Mouse (Mus musculus) gastrocnemius, postnatal 36 days (tissue): ENCODE results near the gene Adat3. TPM values are rescaled to one million over a fixed set of nuclear protein-coding genes. Genes with fewer than 3 reads are reported as not detected.
A peak's percentile ranks its signal among the peaks of the same experiment; 100 is the strongest.

Experiments
- DNase-seq, 2 experiments: peaks; one replicate each; pipeline ENCODE4 v3.0.0; 2022
- intact Hi-C: fragments of 180-260 bp; cut with DNase I; formaldehyde crosslinking; loops from one replicate; pipeline ENCODE4 v1.15.1; 2025
- total RNA-seq, 2 experiments: library from RNA; stranded (reverse); gene quantifications; 2 replicates each; pipeline ENCODE4 v1.2.3; 2021

Adat3 gene
- total RNA-seq, 2 experiments from 2014 or later = 0.52 to 0.99 TPM

DNA sequence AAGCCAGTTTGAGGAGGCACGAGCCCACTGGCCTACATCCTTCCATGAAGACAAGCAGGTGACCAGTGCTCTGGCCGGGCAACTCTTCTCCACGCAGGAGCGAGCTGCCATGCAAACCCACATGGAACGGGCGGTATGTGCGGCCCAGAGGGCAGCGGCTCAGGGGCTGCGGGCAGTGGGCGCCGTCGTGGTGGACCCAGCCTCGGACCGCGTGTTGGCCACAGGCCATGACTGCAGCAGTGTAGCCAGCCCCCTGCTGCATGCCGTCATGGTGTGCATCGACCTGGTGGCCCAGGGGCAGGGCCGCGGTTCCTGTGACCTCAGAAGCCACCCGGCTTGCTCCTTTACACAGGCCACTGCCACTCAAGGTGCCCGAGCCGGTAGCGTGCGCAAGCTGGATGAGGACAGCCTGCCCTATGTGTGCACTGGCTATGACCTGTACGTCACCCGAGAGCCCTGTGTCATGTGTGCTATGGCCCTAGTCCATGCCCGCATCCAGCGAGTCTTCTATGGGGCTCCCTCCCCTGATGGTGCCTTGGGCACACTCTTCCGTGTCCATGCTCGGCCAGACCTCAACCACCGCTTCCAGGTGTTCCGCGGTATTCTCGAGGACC is 4.2 kb downstream of the Adat3 start:
- no peak for DNase-seq
- intact Hi-C loops = no loop called here

DNA sequence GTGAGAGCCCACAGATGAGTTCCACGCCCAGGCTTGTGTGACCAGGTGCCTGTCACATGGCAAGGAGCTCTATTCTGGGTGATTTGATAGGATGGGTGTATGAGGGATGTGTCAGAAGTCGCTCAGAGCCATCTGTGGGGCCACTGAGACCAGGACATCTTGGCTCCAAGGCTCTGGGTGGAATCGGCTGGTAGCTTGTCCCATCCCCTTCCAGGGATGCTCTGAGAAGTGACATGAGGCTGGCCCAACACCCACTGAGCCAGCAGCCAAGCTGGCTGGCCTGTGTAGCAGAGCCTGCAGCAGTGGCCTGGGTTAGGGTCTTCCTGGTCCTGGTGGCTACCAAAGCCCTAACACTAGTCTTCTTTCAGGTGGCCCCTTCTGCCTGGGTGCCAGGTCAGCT is 5.8 kb downstream of the Adat3 start:
- intact Hi-C loops = no loop called here

DNA sequence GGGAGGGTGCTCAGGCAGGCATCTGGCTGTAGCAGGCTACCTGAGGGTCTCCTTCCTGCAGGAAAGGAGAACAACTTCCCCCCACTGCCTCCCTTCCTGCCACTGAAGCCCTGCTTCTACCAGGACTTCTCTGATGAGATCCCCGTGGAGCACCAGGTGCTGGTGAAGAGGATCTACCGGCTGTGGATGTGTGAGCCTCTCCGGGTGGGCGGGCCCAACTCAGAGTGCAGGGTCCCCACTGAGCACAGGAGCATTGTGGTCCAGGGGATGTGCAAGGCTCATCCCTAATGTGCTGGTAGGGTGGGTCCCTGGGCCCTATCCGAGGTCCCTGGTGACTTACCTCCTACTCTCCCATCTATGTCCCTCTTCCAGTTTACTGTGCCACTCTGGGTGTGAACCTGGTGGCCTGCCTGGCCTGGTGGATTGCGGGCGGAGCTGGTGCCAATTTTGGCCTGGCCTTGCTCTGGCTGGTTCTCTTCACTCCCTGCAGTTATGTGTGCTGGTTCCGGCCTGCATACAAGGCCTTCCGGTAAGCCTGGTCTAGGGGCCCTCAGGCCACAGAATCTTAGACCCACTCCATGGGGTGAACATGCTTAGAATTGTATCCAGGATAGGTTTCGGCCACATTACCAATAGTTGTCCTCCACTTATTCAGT is 6.7 kb downstream of the Adat3 start:
- intact Hi-C loops = no loop called here

More for the DNA sequence above, 5.8 kb downstream of the Adat3 start:
- no peak for DNase-seq

DNA sequence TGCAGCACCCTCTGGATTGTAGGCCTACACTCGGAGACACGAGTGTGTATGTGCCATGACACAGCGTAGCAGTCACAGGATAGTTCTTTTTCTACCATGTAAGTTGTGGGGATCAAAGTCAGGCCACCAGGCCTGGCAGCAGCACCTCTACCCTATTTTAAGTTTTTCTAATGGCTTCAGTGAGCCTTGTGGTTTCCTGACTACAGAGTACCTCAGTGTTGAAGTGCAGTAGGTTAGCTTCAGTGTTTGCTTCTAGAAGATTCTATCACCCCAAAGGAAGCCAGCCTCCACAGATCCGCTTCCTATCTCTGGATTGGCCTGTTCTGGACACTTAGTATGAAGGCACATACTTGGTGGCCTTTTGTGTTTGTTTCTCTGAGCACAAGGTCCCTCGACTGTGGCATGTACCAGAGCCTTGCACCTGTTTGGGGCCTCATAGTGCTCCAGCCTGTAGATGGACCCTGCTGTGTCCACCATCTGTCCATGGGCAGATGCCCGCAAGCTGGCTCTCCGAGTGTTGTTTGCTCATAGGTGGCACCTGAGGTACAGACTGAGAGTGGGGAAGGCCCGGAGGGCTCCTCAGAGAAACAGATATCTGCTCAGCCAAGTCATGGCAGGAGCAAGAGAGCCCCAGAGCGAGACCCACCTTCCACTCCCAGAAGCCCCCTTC is 7.6 kb downstream of the Adat3 start:
- intact Hi-C loops = loop anchor here (2.0 kb wide), 1 partner anchor 79 kb away; no protein-coding TSS in a partner anchor
- DNase-seq = no peak

More for the DNA sequence above, 6.7 kb downstream of the Adat3 start:
- DNase-seq = no peak

DNA sequence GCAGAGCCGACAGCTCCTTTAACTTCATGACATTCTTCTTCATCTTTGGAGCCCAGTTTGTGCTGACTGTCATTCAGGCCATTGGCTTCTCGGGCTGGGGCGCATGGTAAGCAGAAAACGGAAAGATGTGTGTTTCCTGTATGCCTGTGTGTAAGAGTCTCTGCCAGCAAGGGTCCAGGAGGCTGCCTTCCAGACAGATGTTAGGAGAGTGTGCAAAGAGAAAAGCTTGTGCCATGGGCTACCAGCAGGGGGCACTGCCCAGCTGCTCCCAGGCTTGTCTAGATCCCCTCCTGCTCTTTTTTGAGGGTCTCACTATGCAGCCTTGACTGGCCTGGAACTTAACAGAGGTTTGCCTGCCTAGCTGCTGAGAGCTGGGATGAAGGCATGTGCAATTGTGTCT is 8.3 kb downstream of the Adat3 start:
- DNase-seq = no peak
- intact Hi-C loops = loop anchor here (2.0 kb wide), 1 partner anchor 78 kb away; no protein-coding TSS in a partner anchor

DNA sequence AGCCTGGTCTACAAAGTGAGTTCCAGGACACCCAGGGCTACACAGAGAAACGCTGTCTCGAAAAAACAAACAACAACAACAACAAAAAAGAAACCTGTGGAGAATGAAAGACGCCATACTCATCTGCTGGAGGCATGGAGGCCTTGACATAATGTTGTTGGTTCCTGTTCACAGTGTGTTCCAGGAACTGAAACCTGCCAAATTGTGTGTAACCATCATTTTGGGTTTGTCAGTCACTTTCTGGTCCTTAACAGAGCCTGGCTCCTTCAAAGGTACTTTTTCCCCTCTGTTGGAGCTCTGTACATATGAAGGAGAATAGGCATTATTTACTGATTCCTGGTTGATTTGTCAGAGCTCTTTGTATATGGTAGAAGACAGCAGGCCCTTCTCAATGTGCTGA is 9.2 kb downstream of the Adat3 start:
- DNase-seq = no peak
- intact Hi-C loops = loop anchor here (2.0 kb wide), 1 partner anchor 77 kb away; no protein-coding TSS in a partner anchor

DNA sequence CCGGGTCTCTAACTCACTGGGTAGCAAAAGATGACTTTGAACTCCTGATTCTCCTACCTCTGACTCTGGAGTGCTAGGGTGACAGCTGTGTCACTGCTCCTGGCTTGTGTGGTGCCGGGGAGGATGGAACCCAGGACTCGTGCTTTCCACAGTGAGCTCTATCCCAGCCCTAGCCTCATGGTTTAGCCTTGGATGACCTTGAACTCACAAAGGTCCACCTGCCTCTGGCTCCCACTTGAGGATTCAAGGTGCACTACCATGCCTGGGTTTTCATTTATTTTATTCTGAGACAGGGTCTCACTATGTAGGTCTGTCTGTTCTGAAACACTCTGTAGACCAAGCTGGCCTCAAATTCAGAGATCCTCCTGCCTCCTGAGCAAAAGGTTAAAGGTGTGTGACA is 11.1 kb downstream of the Adat3 start:
- intact Hi-C loops = no loop called here
- no peak for DNase-seq

DNA sequence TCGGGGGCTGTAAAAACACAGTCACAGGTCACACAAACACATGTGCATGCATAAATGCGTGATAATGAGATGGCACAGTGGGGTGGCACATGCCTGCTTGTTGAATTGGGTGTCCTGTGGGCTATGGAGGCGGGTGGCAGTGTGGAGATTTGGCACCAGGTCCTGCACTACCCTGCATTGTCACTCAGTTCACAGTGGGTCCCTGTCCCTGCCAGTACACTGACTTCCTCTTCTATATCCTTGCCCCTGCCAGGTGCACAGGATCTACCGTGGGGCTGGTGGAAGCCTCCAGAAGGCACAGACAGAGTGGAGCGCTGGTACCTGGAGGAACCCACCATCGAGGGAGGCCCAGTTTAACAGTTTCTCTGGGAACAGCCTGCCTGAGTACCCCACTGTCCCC is 11.7 kb downstream of the Adat3 start:
- no peak for DNase-seq
- intact Hi-C loops = no loop called here

DNA sequence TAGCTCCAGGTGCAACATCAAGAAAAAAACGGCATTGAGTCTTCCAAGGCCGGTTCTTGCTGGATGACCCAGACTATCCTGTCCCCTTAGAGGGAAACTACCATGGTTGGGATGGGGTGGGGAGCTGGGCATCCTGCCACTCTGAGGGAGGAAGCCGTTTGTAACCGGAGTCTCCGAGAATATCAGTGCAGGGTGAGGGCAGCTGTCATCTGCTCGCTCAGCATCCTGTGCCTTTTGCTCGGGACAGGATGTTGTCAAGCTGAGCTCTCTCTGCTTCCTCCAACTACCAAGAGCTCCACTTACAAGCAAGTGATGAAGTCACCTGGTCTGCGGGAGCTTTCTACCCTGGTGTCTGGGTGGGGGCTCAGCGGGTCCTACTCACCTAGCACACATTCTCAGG is 15.5 kb downstream of the Adat3 start:
- intact Hi-C loops = no loop called here

DNA sequence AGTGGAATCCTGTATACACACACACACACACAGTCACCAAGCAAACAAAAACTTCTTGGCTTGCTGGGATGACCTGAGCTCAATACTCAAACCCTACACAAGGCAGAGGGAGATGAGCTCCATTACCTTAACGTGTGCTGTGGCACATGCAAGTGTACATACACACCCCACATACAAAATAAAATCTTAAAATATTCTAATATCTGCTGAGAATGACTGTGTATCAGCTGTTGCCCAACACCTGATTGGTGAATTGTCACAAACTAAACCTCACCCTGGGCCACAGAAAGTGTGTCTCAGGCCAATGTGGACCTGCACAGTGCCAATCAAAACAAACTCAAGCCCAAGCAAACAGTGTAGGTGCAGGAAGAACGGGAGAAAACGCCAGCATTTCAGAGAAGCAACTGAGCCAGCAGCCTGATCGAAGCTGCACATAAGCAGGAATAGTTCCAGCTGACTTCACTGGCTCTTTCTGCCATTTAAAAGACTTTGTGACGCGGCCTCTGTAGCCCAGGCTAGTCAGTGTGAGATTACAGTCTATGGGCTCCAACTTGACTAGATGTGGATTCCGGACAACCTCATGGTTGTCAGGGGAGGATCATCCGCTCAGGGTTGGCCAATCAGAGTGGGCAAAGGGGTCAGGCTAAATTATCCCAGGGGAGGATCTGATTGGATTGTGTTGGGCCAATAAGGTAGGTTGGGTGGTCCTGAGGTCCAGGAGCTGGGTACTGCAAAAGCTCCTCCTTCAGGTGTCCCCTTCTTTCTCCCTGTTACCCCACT is 17.0 kb downstream of the Adat3 start:
- DNase-seq = no peak
- intact Hi-C loops = no loop called here

More for the DNA sequence above, 15.5 kb downstream of the Adat3 start:
- DNase-seq = no peak

DNA sequence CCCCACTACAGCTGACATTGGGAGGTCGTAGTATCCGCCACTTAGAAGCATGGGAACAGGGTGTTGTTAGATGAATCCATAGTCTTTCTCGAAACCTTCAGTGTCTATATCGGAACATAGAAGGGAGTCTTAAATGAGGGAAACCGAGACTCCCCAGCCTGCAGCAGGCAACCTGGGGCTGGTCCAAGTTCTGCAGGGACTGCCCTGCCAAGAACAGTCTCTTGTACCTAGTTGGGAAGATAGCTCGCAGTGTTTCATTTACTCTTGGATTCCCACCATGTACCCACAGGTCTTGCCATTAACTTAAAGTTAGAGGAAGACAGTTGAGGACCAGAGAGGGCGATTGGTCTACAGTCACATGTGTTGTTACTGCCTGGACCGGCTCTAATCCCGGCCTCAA is 17.7 kb downstream of the Adat3 start:
- intact Hi-C loops = no loop called here
- DNase-seq = no peak

DNA sequence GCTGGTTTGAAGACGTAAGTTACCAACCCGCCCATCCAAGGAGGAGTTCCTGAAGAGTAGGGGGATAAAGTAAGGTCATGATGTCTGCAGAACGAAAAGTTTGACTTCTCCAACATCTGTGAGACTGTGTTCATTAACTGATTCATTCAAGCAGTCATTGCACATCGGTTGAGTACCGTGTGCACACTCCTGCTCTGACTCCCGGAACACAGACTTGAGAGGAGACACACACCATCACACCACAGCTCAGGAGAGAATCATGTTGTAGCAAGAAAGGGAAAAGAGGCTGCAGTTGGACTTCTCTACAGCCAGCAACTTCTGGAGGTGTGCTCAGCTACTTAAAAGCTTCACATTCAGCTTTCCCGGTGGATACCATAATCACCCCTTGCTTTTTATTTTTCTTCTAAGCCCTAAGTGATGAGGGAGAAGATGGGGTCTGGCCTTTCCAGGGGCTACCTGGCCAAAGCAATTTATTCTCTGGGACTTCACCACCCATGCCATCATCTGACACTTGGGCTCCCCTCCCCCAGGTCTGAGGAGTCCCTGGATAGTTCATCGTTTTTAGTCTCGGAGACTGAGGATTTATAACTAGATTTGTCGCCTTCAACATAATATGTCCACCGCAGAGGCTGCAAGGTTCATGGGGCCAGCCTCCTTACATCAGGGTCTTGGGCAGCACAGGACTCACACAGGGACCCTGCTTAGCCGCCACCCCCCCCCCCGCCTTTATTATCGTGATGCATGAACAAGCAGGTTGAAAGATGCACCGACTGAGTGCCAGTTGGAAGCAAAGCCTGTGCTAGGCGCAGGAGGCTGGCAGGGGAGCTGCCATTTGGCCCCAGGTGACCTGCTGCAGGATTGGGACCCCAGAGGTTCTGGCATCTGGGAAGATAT is 18.4 kb downstream of the Adat3 start:
- intact Hi-C loops = no loop called here
- no peak for DNase-seq

DNA sequence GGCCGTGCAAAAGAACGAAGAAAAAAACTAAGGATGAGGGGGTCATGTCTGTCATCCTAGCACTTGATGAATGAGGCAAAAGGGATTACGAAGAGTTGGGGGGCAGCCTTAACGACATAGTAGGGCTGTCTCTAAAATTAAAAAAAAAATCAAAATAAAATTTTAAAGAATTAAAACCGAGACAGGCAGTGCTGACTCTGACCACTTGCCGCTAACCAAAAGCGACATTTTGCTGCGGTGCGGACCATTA is 18.9 kb downstream of the Adat3 start:
- no peak for DNase-seq
- intact Hi-C loops = no loop called here

DNA sequence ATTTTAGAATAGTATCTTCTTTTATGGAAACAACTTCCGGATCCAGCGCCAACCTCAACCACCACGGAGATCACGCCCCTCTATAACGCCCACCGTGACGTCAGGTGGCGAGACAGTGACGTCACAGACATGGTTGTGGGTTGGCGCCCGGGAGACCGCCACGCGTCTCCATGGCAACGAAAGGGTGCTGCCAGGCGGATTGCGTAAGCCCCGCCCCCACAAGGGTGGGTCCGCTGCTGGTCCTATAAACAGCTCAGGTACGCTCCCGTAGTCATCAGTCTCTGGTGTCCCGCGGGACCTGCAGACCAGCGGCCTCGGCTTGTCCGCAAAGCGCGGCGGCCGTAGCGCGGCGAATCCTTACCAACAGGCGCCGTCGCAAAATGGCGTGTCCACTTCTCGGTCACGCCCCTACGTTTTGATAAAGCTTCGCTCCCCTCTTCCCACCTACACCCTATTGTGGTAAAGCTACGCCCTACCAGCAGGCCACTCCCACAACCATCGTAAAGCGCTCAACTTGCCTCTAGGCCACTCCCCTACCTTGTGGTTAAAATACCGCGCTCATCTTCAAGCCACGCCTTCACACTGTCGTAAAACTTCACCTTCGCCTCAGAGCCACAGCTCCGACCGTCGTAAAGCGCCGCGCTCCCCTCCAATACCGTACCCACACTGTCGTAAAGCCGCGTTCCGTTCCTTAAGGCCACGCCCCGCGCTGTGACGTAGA is 19.4 kb downstream of the Adat3 start:
- DNase-seq = peak; percentile 97
- intact Hi-C loops = no loop called here

DNA sequence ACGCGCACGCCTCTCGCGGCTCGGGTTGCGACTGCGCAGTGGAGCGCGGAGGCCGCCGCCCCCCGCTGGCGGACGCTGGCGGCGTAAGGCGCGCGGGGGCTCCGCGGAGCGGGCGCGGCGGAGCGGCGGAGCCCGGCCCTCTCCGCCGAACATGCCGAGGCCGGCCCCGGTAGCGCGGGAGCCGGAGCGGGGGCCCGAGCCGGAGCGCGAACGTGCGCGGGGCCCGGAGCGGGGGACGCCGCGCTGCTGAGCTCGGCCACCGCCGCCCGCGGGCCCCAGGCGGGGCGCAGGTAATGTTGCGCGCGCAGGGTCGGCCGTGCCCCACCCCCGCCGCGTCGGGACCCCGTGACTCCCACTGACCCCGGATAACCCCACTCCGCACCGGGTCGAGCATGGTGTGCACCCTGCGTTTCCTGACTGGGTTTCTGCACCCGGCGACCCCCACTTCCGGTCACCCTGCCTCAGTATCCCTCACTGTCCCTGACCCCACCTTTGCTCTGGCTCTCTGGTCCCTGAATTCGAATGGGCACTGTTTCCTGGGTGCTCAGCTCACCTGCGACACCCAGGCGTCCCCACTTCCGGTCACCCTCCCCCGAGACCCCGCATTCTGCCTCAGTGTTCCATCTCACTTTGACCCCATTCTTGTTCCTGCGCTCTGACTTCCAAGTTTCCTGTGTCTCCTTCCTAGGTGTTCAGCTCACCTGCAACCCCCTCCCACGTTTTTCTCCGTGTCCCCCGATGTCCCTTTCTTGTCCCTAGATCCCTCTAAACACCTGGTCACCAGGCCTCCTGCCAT is 20.2 kb downstream of the Adat3 start, which contains the start of gene Csnk1g2:
Gene Csnk1g2 (plus strand): TSS at position 178 of the 796 bp plus-strand sequence.
- no peak for DNase-seq
- intact Hi-C loops = no loop called here

DNA sequence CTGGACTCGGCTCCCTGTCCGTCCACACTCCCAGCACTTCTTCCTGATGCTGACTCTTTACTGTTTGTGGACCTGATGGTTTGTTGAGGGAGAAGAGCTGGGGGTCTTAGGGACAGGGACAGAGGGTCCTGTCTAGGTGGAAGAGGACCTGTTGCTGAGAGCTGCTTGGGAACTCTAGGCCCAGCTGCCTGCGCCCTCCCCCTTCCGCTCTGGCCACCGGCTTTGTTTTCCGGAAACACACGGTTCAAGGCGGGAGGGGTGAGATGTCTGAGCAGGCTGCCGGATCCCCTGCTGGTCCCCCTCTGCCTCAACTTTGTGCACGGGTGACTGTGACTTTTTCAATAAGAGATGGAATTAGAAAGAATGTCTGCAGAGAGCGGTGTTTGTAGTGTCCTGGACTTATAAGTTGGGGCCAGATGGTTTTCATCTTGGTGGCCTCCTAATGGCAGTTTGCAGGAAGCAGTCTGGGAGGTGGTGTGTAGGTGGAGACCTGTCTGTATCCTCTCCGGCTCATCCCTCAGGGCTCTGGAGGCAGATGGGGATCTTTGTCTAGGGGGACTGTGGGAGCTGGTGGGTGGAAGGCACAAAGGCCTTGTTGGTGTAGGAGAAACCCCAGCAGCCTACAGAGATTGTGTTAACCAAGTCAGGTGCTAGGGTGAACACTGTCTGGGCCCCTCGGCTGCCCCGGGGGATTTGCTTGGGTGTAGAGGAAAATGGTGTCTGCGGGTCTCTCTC is 20.9 kb downstream of the Adat3 start:
- intact Hi-C loops = no loop called here

DNA sequence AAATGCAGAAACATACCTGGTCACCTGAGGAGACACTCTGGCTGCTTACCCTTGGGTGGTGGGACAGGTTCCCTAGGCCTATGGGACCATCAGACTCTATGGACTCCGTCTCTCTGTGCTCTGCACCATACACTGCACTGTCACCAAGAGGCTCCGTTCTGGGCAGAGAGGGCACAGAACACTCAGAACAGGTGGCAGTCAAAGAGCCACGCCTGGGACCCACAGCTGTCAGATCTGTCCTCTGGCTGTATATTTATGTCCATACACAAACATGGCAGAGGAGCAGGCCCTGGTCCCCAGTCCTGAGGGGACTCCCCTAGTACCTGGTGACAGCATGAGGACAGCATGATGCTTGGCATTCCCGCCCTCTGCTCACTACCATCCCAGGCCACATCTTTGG is 23.1 kb downstream of the Adat3 start:
- intact Hi-C loops = no loop called here
- DNase-seq = no peak

More for the DNA sequence above, 20.9 kb downstream of the Adat3 start:
- DNase-seq = peak in 1 of 2 experiments; percentile 42

DNA sequence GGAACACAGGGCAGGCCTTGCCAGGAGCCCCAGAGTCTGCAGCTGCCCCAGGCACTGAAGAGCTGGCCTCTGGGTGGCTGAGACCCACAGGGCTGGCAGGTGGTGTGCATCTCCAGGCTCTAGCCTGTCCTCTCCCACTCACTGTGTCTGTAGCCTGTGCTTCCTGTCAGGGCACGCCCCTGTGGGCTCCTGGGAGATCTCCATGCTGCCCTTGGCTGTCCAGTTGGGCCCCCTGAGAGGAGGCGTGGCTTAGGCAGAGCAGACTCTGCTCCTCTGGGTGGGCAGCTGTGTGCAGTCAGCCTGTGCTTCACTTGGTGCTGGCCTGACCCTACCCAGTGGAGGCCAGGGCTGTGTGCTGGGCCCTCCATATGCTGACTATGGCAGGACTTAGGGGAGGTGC is 25.0 kb downstream of the Adat3 start:
- DNase-seq = peak in 1 of 2 experiments; percentile 44
- intact Hi-C loops = no loop called here
